Mouse (Mus musculus) kidney, postnatal 0 days (tissue): ENCODE measurements at regions not wholly inside any gene's neighbourhood (a gene's known extent, or its start where the extent isn't known, plus 50 kb on each side); places are given as distances from the start of the nearest gene placed in this dataset.

ENCODE experiments used
- ATAC-seq: fragments of 200-750 bp; cut with Nextera tagmentation; replicated peaks from 2 replicates; pipeline ENCODE4 v1.8.0; 2017; ENCODE audit warnings: low read depth, moderate number of reproducible peaks, moderate TSS enrichment, moderate library complexity; ENCODE audit not compliant: low FRiP score
- DNase-seq: peaks from one replicate; pipeline ENCODE4 v3.0.0-alpha.2; 2016; ENCODE audit warnings: low spot score
- H3K27ac ChIP-seq: fragments of 300-500 bp; sonication (generic); 2 replicates; pipeline ENCODE4 v1.5.1; 2014; ENCODE audit warnings: mild to moderate bottlenecking
- H3K27me3 ChIP-seq: fragments of 300-500 bp; sonication (generic); 2 replicates; pipeline ENCODE4 v1.6.1; 2014; ENCODE audit warnings: low read length, mixed read lengths; ENCODE audit not compliant: insufficient read depth
- H3K36me3 ChIP-seq: fragments of 300-500 bp; sonication (generic); 2 replicates; pipeline ENCODE4 v1.6.1; 2014; ENCODE audit warnings: low read length, mixed read lengths; ENCODE audit not compliant: insufficient read depth
- H3K4me1 ChIP-seq: fragments of 300-500 bp; sonication (generic); replicated peaks from 2 replicates; pipeline ENCODE4 v1.6.1; 2014; ENCODE audit warnings: antibody characterized with exemption, low read length, mixed read lengths; ENCODE audit not compliant: insufficient read depth
- H3K4me2 ChIP-seq: fragments of 300-500 bp; sonication (generic); 2 replicates; pipeline ENCODE4 v1.6.1; 2014; ENCODE audit warnings: mild to moderate bottlenecking, low read length, moderate library complexity, mixed read lengths
- H3K4me3 ChIP-seq: fragments of 300-500 bp; sonication (generic); replicated peaks from 2 replicates; pipeline ENCODE4 v1.5.1; 2014; ENCODE audit warnings: low read depth, low read length
- H3K9ac ChIP-seq: fragments of 300-500 bp; sonication (generic); 2 replicates; pipeline ENCODE4 v1.6.1; 2014; ENCODE audit warnings: low read depth, low read length
- H3K9me3 ChIP-seq: fragments of 300-500 bp; sonication (generic); replicated peaks from 2 replicates; pipeline ENCODE4 v1.6.1; 2016; ENCODE audit warnings: low read length, inconsistent platforms, mixed read lengths
- CTCF ChIP-seq: IDR thresholded peaks from 2 replicates; pipeline ENCODE4 v1.5.1; 2016; ENCODE audit warnings: antibody characterized with exemption, low read depth, mild to moderate bottlenecking, moderate library complexity
- WGBS: fragments of 180-500 bp; shearing (Covaris S2); extraction: QIAGEN DNeasy Blood & Tissue Kit; methylation state at CpG from one replicate; pipeline ENCODE4 v1.1.7; 2014; 5-methylcytosine and 5-hydroxymethylcytosine counted together

- H3K9ac ChIP-seq: no peak overlapping the region
Measured at GRCm38 (mm10) chr10:25601471-25601870, 65.4 kb upstream of the Smlr1 start.

DNA sequence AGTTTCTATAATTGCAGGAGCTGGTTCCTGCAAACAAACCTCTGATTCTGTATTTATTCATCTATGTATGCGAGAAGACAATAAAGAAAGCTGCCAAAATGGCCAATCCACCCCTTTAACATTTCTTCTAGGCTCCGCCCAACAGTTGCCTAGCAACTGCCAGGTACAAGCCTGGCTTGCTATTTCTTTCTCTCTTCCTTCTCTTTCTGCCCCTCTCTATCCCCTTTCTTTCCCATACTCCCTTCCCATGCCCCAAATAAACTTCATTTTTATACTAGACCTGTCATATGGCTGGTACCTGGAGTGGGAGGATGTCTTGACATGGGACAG is 53.2 kb upstream of the Smlr1 start:
- Histone ChIP-seq H3K4me1 (no peaks in the 10 kb centered on the region), H3K4me2 (no peak overlapping the region), H3K9ac (no peak overlapping the region), H3K9me3 (no peaks in the 10 kb centered on the region), H3K4me3 (no peak overlapping the region), H3K36me3 (no peaks in the 10 kb centered on the region), H3K27ac (no peak overlapping the region), H3K27me3 (no peaks in the 10 kb centered on the region)
- TF ChIP-seq CTCF: no peak
- no peak for ATAC-seq
- 61% methylated on average over 2 of the region's 2 CpGs for WGBS
- DNase-seq: no peak

More at GRCm38 (mm10) chr10:25601471-25601870, 65.4 kb upstream of the Smlr1 start:
- H3K4me2 ChIP-seq: no peak overlapping the region
- no peak overlapping the region for H3K27ac ChIP-seq
- DNase-seq (no peak), ATAC-seq (no peak)
- no peaks in the 10 kb centered on the region for H3K9me3 ChIP-seq
- no peaks in the 10 kb centered on the region for H3K4me1 ChIP-seq
- no peak for TF ChIP-seq CTCF
- 91% methylated on average over 2 of the region's 2 CpGs for WGBS
- no peak overlapping the region for H3K4me3 ChIP-seq
- no peaks in the 10 kb centered on the region for H3K36me3 ChIP-seq
- H3K27me3 ChIP-seq: no peaks in the 10 kb centered on the region

GRCm38 (mm10) chr10:25588611-25589315 is 52.7 kb upstream of the Smlr1 start:
- ATAC-seq: no peak
- no peak overlapping the region for H3K27ac ChIP-seq

More at GRCm38 (mm10) chr10:25588611-25589315, 52.7 kb upstream of the Smlr1 start:
- DNase-seq: peak; percentile 82
- no peaks in the 10 kb centered on the region for H3K4me1 ChIP-seq
- no peaks in the 10 kb centered on the region for H3K27me3 ChIP-seq
- no peak for TF ChIP-seq CTCF
- H3K4me2 ChIP-seq: no peak overlapping the region
- no peak overlapping the region for H3K4me3 ChIP-seq
- H3K9me3 ChIP-seq: no peaks in the 10 kb centered on the region
- WGBS: 20% methylated on average over 12 of the region's 12 CpGs
- H3K9ac ChIP-seq: no peak overlapping the region
- H3K36me3 ChIP-seq: no peaks in the 10 kb centered on the region
